Mouse (Mus musculus): ENCODE results near the gene Fam174a. TPM values are rescaled to one million over a fixed set of nuclear protein-coding genes. Genes with fewer than 3 reads are reported as not detected.

Gene Fam174a
- polyA plus RNA-seq, 1 experiment = 0.36 TPM

DNA sequence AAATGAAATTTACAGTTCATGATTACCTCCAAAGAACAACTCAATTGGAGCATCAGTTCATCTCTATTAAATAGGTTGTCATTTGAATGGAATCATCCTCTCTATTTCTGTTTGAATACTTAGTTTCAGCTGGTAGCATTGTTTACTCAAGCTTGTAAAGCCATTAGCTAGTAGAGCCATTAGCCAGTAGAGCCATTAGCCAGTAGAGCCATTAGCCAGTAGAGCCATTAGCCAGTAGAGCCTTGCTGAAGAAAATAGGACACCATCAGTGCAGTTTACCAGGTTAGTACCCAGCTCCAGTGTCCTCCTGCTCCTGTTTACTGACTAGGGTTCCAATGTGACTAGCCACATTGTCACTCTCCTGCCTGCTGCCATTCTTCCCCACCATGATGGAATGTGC lies 13.4 kb downstream of the Fam174a start:
- Histone ChIP-seq H3K4me3 (replicated peaks) (no peak overlapping the region), H3K27me3 (ENCODE audit: control insufficient read depth) (no peaks in the 10 kb centered on the region), H3K9me3 (ENCODE audit: control insufficient read depth, low read length) (peaks cover 2% of the 10 kb centered on the region; the same call in 1 of the 2 replicates), H3K4me1 (ENCODE audit: control insufficient read depth) (no peaks in the 10 kb centered on the region), H3K36me3 (ENCODE audit: control insufficient read depth) (peaks cover 8% of the 10 kb centered on the region)
- TF ChIP-seq GATA1 (IDR thresholded peaks at IDR 0.05; ENCODE audit: low read length) = no peak
- no peak for TF ChIP-seq TAL1 (IDR thresholded peaks at IDR 0.05; ENCODE audit: low read length)

DNA sequence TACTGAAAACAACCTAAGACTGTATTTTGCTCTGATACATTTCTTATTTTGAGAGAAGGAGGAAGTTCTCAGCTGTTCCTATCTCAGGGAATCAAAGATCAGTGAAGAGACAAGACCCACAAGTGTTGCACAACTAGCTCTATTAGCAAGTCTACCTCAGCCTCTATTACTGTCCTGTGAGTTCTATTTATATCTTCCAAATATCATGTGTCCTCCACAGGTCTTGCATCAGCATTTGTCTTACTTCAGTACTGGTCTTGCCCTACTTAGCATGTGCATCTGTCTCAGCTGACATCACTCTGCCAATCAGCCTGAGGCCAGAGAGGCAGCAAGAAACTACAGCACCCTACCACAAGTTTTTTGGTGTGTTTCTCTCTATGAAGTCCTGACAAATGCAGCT lies 26.2 kb downstream of the Fam174a start:
- Histone ChIP-seq H3K9me3 (ENCODE audit: control insufficient read depth, low read length) (no peaks in the 10 kb centered on the region), H3K4me1 (ENCODE audit: control insufficient read depth) (no peaks in the 10 kb centered on the region), H3K36me3 (ENCODE audit: control insufficient read depth) (no peaks in the 10 kb centered on the region), H3K4me3 (replicated peaks) (no peak overlapping the region), H3K27me3 (ENCODE audit: control insufficient read depth) (no peaks in the 10 kb centered on the region)
- TF ChIP-seq GATA1 (IDR thresholded peaks at IDR 0.05; ENCODE audit: low read length) (no peak), TAL1 (IDR thresholded peaks at IDR 0.05; ENCODE audit: low read length) (no peak)

DNA sequence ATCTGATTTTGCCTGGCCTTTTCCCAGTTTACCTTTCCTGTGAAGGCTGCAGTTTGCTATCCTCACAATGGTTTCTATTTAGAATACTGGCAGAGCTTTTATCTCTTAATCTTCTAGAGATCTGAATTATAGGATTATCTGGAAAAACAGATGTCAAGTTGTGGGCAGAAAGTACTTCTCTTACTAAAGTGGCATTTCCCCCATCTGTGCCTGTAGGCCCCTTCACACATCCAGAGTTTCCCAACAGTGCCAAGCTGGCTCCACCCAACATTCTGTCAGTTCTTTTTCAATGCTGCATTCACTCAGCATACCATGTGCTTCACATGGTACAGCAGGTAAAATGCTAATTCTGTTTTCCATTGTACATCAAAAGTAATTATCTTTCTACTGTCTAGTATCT lies 28.8 kb downstream of the Fam174a start:
- TF ChIP-seq TAL1 (IDR thresholded peaks at IDR 0.05; ENCODE audit: low read length) = no peak
- no peak for TF ChIP-seq GATA1 (IDR thresholded peaks at IDR 0.05; ENCODE audit: low read length)

DNA sequence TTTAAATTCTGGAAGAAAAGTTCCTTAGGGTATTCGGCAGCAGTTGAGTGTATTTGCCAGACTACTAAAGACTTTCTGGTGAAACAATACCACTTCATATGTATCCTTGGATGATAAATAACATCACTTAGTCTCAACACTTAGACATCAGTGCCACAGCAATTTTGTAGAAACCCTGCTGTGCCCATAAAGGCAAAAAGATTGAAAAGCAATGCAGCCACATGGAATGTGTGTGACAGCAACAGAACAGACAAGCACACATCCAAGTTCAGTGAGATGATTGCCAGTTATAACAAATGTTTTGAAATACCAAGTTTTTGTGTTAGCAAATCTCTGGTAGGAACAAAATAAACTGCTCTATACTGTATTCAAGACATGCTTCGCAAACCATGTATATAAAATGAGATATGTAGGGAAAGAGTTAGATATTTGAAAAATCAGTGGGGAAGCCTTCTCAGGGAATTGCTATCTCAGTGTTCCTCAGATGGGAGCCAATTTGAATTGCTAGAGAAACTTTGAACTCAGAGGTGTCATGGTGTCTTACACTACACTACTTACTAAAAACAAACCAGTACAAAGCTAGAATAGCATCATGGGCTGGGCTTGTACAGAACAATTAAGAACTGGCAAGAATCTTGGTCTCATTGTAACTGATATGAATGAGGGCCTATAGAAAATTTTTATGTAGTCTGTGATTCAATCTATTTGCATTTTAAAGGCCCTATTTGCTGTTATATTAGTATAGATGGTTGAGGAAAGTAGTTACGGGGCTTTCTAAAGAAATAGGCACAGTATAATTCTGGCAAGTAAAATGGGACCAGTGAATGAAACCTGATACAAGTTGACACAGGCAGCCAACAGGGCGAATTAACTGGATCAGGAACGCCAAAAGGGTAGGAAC lies 30.4 kb downstream of the Fam174a start:
- Histone ChIP-seq H3K9me3 (ENCODE audit: control insufficient read depth, low read length) (no peaks in the 10 kb centered on the region), H3K4me1 (ENCODE audit: control insufficient read depth) (no peaks in the 10 kb centered on the region), H3K27me3 (ENCODE audit: control insufficient read depth) (no peaks in the 10 kb centered on the region), H3K36me3 (ENCODE audit: control insufficient read depth) (no peaks in the 10 kb centered on the region), H3K4me3 (replicated peaks) (no peak overlapping the region)
- TF ChIP-seq TAL1 (IDR thresholded peaks at IDR 0.05; ENCODE audit: low read length) (no peak), GATA1 (IDR thresholded peaks at IDR 0.05; ENCODE audit: low read length) (no peak)

More for the DNA sequence above, 28.8 kb downstream of the Fam174a start:
- Histone ChIP-seq H3K9me3 (ENCODE audit: control insufficient read depth, low read length) (no peaks in the 10 kb centered on the region), H3K27me3 (ENCODE audit: control insufficient read depth) (no peaks in the 10 kb centered on the region), H3K36me3 (ENCODE audit: control insufficient read depth) (no peaks in the 10 kb centered on the region), H3K4me3 (replicated peaks) (no peak overlapping the region), H3K4me1 (ENCODE audit: control insufficient read depth) (no peaks in the 10 kb centered on the region)

DNA sequence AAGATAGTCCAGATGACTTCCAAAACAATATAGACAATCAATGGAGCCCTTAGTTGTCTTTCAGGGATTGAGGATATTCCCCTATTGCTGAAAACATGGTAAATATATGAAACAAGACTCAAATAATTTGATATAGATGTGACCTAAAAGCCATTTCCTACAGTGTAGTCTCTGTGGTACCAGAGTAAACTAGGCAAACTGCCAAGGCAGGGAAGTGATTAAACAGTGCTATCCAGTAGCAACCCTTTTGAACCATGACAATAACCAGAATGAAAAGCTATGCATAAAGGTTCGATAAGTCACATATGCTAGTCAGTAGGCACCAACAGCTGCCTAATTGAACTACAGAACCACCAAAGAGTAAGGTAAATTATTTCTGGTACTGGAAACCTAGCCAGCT lies 40.7 kb downstream of the Fam174a start:
- Histone ChIP-seq H3K4me3 (replicated peaks) (no peak overlapping the region), H3K9me3 (ENCODE audit: control insufficient read depth, low read length) (no peaks in the 10 kb centered on the region), H3K4me1 (ENCODE audit: control insufficient read depth) (no peaks in the 10 kb centered on the region), H3K36me3 (ENCODE audit: control insufficient read depth) (no peaks in the 10 kb centered on the region), H3K27me3 (ENCODE audit: control insufficient read depth) (no peaks in the 10 kb centered on the region)
- TF ChIP-seq TAL1 (IDR thresholded peaks at IDR 0.05; ENCODE audit: low read length) (no peak), GATA1 (IDR thresholded peaks at IDR 0.05; ENCODE audit: low read length) (no peak)

DNA sequence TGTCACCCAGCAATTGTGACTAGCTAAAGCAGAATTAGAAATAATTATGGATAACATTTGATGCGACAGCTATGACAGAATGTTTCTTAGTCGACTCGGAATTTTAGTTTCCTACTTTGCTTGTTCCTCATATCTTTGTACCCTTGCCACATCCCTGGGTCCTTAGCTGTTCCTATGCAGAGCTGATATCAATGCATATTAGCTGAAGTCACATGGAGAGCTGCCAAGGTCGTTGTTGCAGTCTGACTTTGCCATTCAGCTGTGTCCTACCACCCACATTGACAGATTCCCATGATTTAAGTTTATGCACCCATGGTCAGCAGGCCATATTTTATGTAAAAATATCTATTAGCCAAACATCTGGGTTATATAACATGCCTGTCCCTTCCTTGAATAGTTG lies 43.5 kb downstream of the Fam174a start:
- H3K4me3 ChIP-seq (replicated peaks) = no peak overlapping the region
- no peaks in the 10 kb centered on the region for H3K36me3 ChIP-seq (ENCODE audit: control insufficient read depth)
- H3K4me1 ChIP-seq (ENCODE audit: control insufficient read depth) = no peaks in the 10 kb centered on the region
- TF ChIP-seq TAL1 (IDR thresholded peaks at IDR 0.05; ENCODE audit: low read length) (no peak), GATA1 (IDR thresholded peaks at IDR 0.05; ENCODE audit: low read length) (no peak)
- H3K9me3 ChIP-seq (ENCODE audit: control insufficient read depth, low read length) = no peaks in the 10 kb centered on the region
- no peaks in the 10 kb centered on the region for H3K27me3 ChIP-seq (ENCODE audit: control insufficient read depth)

DNA sequence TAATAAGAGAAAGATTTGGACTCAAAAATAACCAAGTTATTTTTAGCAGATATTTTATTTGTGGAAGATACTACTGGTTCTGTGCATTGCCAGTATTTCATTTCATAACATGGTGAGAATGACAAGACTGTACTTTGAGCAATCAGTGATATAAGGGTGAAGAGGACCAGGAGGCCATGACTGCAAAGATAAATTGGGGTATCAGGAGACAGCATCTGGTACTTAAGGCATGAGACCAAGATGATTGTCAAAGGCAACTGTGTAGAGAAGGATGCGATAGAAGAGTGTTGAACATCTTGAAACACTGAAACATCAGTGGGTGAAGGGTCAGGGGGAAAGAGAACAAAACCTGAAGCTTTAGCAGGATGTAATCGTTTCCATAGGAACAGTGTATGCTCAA lies 50.3 kb downstream of the Fam174a start:
- Histone ChIP-seq H3K4me1 (ENCODE audit: control insufficient read depth) (no peaks in the 10 kb centered on the region), H3K27me3 (ENCODE audit: control insufficient read depth) (no peaks in the 10 kb centered on the region)

DNA sequence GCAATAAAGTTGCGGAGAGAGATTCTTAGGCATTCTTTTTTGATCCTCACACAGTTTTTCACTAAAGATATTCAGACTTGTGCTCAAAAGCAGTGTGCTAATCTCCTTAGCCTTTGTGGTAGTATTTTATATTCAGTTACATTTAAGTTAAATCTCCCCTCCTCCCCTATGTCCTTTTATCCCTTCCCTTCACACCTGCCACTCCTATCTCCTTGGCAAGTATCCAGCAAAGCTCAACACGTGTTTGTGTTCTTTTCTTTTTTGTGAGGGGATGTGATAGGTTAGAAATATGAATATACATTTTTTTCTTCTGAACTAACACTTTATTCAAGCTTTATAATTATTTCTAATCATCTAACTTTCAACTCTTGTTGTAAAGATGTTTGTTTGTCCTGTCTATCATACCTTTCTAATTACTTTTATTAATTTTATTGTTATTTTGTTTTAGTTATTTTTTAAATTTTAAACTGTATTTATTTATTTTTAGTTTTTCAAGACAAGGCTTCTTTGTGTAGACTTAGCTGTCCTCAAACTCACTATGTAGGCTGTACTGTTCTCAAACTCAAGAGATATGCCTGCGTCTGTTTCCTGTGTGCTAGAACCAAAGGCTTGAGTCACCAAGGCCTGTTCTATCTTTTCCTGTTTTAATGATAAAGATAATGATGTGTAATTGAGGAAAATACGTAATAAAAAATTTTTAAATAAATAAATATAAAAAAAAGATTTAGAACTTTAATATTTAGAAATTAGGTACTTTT lies 53.4 kb downstream of the Fam174a start:
- H3K4me3 ChIP-seq (replicated peaks) = no peak overlapping the region
- no peaks in the 10 kb centered on the region for H3K36me3 ChIP-seq (ENCODE audit: control insufficient read depth)
- H3K27me3 ChIP-seq (ENCODE audit: control insufficient read depth) = no peaks in the 10 kb centered on the region
- no peak for TF ChIP-seq GATA1 (IDR thresholded peaks at IDR 0.05; ENCODE audit: low read length)
- TF ChIP-seq TAL1 (IDR thresholded peaks at IDR 0.05; ENCODE audit: low read length) = no peak
- H3K4me1 ChIP-seq (ENCODE audit: control insufficient read depth) = no peaks in the 10 kb centered on the region
- no peaks in the 10 kb centered on the region for H3K9me3 ChIP-seq (ENCODE audit: control insufficient read depth, low read length)

More for the DNA sequence above, 50.3 kb downstream of the Fam174a start:
- Histone ChIP-seq H3K9me3 (ENCODE audit: control insufficient read depth, low read length) (no peaks in the 10 kb centered on the region), H3K36me3 (ENCODE audit: control insufficient read depth) (no peaks in the 10 kb centered on the region), H3K4me3 (replicated peaks) (no peak overlapping the region)
- TF ChIP-seq TAL1 (IDR thresholded peaks at IDR 0.05; ENCODE audit: low read length) (no peak), GATA1 (IDR thresholded peaks at IDR 0.05; ENCODE audit: low read length) (no peak)

DNA sequence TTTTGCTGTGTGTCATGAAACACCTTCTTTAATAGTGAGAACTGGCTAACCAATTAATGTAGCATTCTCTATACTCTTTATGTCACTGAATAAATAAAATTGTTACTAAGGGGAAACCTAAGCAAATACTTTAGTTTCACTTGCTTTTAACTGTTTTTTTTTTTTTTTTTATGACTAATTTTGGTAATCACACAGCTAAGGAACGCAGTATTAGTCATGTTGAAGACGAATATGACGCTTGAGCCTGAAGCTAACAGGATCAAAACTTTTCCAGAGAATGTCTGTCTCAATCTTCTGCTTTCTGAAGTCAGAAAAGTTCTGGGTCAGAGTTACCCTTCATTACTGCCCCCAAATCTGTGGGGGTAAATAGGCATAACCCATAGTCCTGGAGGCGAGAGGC lies 54.3 kb downstream of the Fam174a start:
- H3K36me3 ChIP-seq (ENCODE audit: control insufficient read depth) = no peaks in the 10 kb centered on the region
- TF ChIP-seq GATA1 (IDR thresholded peaks at IDR 0.05; ENCODE audit: low read length) (no peak), TAL1 (IDR thresholded peaks at IDR 0.05; ENCODE audit: low read length) (no peak)
- H3K9me3 ChIP-seq (ENCODE audit: control insufficient read depth, low read length) = no peaks in the 10 kb centered on the region
- no peaks in the 10 kb centered on the region for H3K4me1 ChIP-seq (ENCODE audit: control insufficient read depth)
- H3K4me3 ChIP-seq (replicated peaks) = no peak overlapping the region
- no peaks in the 10 kb centered on the region for H3K27me3 ChIP-seq (ENCODE audit: control insufficient read depth)

Data from erythroblast, embryonic 14.5 days (primary cell).